ENCODE assay signal across 25 mouse cellular contexts in genomic region chr1:184118586-184118985, GRCm38 (mm10).
DNase-seq lines count a peak whose midpoint lies in the region; ATAC-seq and TF ChIP-seq lines count a peak whose summit lies in the region.
"Had no signal": no experiment of that assay in that cellular context is flagged by ENCODE, and none has a peak within 500 bp of the region (broad histone marks: within the 10 kb centered on the region; RNA-seq: fewer than 3 reads in every experiment).

No protein-coding gene starts in this region.

- 72% methylated on average over 1 of the region's 1 CpGs for WGBS in heart, embryonic 16.5 days
- whole genome bisulfite sequencing in heart, adult 2 months, result 73% methylated on average over 1 of the region's 1 CpGs

- H3K4me3 ChIP-seq in heart, embryonic 16.5 days (ENCODE audit: low read length), result no peak overlapping the region
- no peak overlapping the region for H3K4me3 ChIP-seq in heart, adult 2 months
- H3K4me3 ChIP-seq: embryonic facial prominence, embryonic 10.5 days; embryonic facial prominence, embryonic 13.5 days; erythroblast, embryonic 14.5 days; forebrain, embryonic 12.5 days; forebrain, embryonic 15.5 days; heart, embryonic 10.5 days; heart, embryonic 13.5 days; hindbrain, embryonic 12.5 days; hindbrain, embryonic 15.5 days had no signal

- TF ChIP-seq CTCF in heart, adult 2 months (IDR thresholded peaks at IDR 0.05), result no peak

- H3K79me2 ChIP-seq in heart, adult 2 months (replicated peaks; ENCODE audit: control insufficient read depth, insufficient read depth, low read length), result no peaks in the 10 kb centered on the region

- TF ChIP-seq EP300 in heart, adult 2 months (IDR thresholded peaks at IDR 0.05; ENCODE audit: insufficient read depth, low read depth, low read length), result no peak

- intact Hi-C loops in heart, adult 2 months (cut with DNase I), result no loop called here

- H3K36me3 ChIP-seq in heart, embryonic 16.5 days (ENCODE audit: control insufficient read depth, insufficient read depth), result no peaks in the 10 kb centered on the region
- no peaks in the 10 kb centered on the region for H3K36me3 ChIP-seq in heart, adult 2 months (ENCODE audit: control insufficient read depth, insufficient read depth, low read length)
- H3K36me3 ChIP-seq: embryonic facial prominence, embryonic 10.5 days; embryonic facial prominence, embryonic 13.5 days; forebrain, embryonic 12.5 days; forebrain, embryonic 15.5 days; heart, embryonic 10.5 days; heart, embryonic 13.5 days; hindbrain, embryonic 12.5 days; hindbrain, embryonic 15.5 days had no signal

- no peak overlapping the region for H3K4me2 ChIP-seq in heart, embryonic 16.5 days (ENCODE audit: low read depth, low read length)
- H3K4me2 ChIP-seq: embryonic facial prominence, embryonic 13.5 days; forebrain, embryonic 12.5 days; forebrain, embryonic 15.5 days; heart, embryonic 13.5 days; hindbrain, embryonic 12.5 days; hindbrain, embryonic 15.5 days had no signal

- no peaks in the 10 kb centered on the region for H3K9me3 ChIP-seq in heart, embryonic 16.5 days (replicated peaks; ENCODE audit: control insufficient read depth, low read length)
- H3K9me3 ChIP-seq: embryonic facial prominence, embryonic 10.5 days; embryonic facial prominence, embryonic 13.5 days; forebrain, embryonic 12.5 days; forebrain, embryonic 15.5 days; heart, embryonic 10.5 days; heart, embryonic 13.5 days; hindbrain, embryonic 12.5 days; hindbrain, embryonic 15.5 days had no signal

- TF ChIP-seq POLR2A in heart, adult 2 months (IDR thresholded peaks at IDR 0.05; ENCODE audit: insufficient read depth, low read depth, low read length), result no peak

- no peak overlapping the region for H3K9ac ChIP-seq in heart, embryonic 16.5 days (ENCODE audit: low read length)
- H3K9ac ChIP-seq in heart, adult 2 months (ENCODE audit: low read depth, low read length), result no peak overlapping the region
- H3K9ac ChIP-seq: embryonic facial prominence, embryonic 13.5 days; forebrain, embryonic 12.5 days; forebrain, embryonic 15.5 days; heart, embryonic 13.5 days; hindbrain, embryonic 12.5 days; hindbrain, embryonic 15.5 days had no signal

- peaks cover 2% of the 10 kb centered on the region for H3K4me1 ChIP-seq in heart, embryonic 16.5 days (ENCODE audit: control insufficient read depth, insufficient read depth, low read length)
- H3K4me1 ChIP-seq in heart, adult 2 months (ENCODE audit: control insufficient read depth, insufficient read depth, low read length), result no peaks in the 10 kb centered on the region
- H3K4me1 ChIP-seq: embryonic facial prominence, embryonic 10.5 days; forebrain, embryonic 12.5 days; forebrain, embryonic 15.5 days; heart, embryonic 10.5 days; heart, embryonic 13.5 days; hindbrain, embryonic 12.5 days; hindbrain, embryonic 15.5 days had no signal

- H3K27ac ChIP-seq in heart, embryonic 16.5 days (ENCODE audit: low read length), result peak overlapping the region; percentile 40; the same call in 1 of the 2 replicates
- H3K27ac ChIP-seq in heart, adult 2 months, result no peak overlapping the region
- H3K27ac ChIP-seq: embryonic facial prominence, embryonic 10.5 days; embryonic facial prominence, embryonic 13.5 days; forebrain, embryonic 12.5 days; forebrain, embryonic 15.5 days; heart, embryonic 10.5 days; heart, embryonic 13.5 days; hindbrain, embryonic 12.5 days; hindbrain, embryonic 15.5 days had no signal

- ATAC-seq in heart, embryonic 16.5 days (replicated peaks; ENCODE audit: extremely low read depth, insufficient read depth, low FRiP score), result no peak; the same call in 1 of the 2 replicates
- ATAC-seq: forebrain, embryonic 15.5 days; intestine, embryonic 16.5 days had no signal

- DNase-seq in heart, adult 2 months, result no peak
- DNase-seq in thymus, postnatal 14 days, result peak; percentile 38
- no peak for DNase-seq in thymus, postnatal 25 days
- DNase-seq in induced T-regulatory cell, adult 2 months (ENCODE audit: low read depth), result peak; percentile 52
- no peak for DNase-seq in adrenal gland, adult (ENCODE audit: inconsistent age in 2 of 2, low spot score in 1 of 2)
- DNase-seq in spleen, adult 12 weeks (ENCODE audit: low spot score), result no peak
- DNase-seq in cerebellum, postnatal 4 days (ENCODE audit: low spot score in 2 of 2), result no peak
- DNase-seq: adrenal gland, adult 2 months; adrenal gland, postnatal 14 days; cerebellum, adult 11 months; cerebellum, adult 2 months; cerebellum, adult 9-11 months; cerebellum, postnatal 25 days; embryo, embryonic 11 days had no signal

- no peaks in the 10 kb centered on the region for H3K27me3 ChIP-seq in heart, embryonic 16.5 days (ENCODE audit: control insufficient read depth, insufficient read depth, low read length)
- no peaks in the 10 kb centered on the region for H3K27me3 ChIP-seq in heart, adult 2 months (ENCODE audit: control insufficient read depth, insufficient read depth, low read length)
- H3K27me3 ChIP-seq: embryonic facial prominence, embryonic 13.5 days; forebrain, embryonic 12.5 days; forebrain, embryonic 15.5 days; heart, embryonic 13.5 days; hindbrain, embryonic 12.5 days; hindbrain, embryonic 15.5 days had no signal

Comparison
In these comparisons a context has a peak if more than half of its experiments do, and no peak if none do; other contexts are left out.
1. DNase-seq: peak in thymus, postnatal 14 days (single experiment) and induced T-regulatory cell, adult 2 months (single experiment); none in heart, adult 2 months (0 of 2), thymus, postnatal 25 days (single experiment), adrenal gland, adult (0 of 2), spleen, adult 12 weeks (single experiment) and cerebellum, postnatal 4 days (0 of 2).